Mouse (Mus musculus): ENCODE results near the gene Herc2.

DNA sequence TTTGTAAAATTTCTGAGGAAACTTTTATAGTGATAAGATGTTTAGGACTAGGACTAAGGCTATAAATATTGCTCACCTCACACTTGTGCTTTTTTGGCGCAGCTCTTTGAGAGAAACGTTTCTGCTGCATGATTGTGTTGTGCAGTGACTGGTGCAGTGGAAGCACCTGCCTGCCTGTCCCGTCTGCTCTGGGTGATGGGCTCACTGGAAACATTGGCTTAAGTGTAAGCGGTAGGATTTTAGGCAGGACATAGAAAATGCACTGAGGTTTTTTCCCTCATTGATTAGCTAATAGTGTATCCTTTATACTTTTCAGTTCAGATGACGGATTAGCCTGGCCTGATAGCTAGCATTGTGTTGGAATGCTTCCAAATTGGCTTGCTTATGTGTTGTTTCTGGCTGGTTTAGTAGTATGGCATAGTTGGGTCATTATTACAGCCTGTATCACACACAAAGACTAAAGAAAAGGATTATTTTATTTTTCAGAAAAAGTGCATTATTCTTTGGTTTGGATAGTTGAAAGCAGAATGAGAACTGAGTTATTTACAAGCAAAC lies 52.4 kb downstream of the Herc2 start:
- no peak for TF ChIP-seq POLR2A (IDR thresholded peaks at IDR 0.05; ENCODE audit: insufficient read depth, low read depth, low read length)
- TF ChIP-seq EP300 (IDR thresholded peaks at IDR 0.05; ENCODE audit: insufficient read depth, low read depth, low read length) = no peak
- no peak for TF ChIP-seq CTCF (IDR thresholded peaks at IDR 0.05)

Data from heart, adult 2 months (tissue).